Mouse (Mus musculus) liver, embryonic 14.5 days (tissue): Measurements from ENCODE around the gene Atp6v0e. TPM values are rescaled to one million over a fixed set of nuclear protein-coding genes. Genes with fewer than 3 reads are reported as not detected.

Source experiments
- ATAC-seq: fragments of 200-750 bp; cut with Nextera tagmentation; 2 replicates; pipeline ENCODE4 v1.8.0; 2017; ENCODE audit warnings: moderate number of reproducible peaks, mild to moderate bottlenecking, moderate library complexity; ENCODE audit not compliant: insufficient read depth
- DNase-seq, 3 experiments: peaks; one replicate each; pipeline ENCODE4 v3.0.0-alpha.2; 2012 to 2013; ENCODE audit warnings: low read depth in 3 of 3, low spot score in 3 of 3
- H3K27ac ChIP-seq: fragments of 300-500 bp; sonication (generic); 2 replicates; pipeline ENCODE4 v1.5.1; 2014; ENCODE audit warnings: moderate library complexity, mild to moderate bottlenecking, control low read depth, inconsistent platforms
- H3K27me3 ChIP-seq: fragments of 300-500 bp; sonication (generic); 2 replicates; pipeline ENCODE4 v1.6.1; 2014; ENCODE audit warnings: mild to moderate bottlenecking, low read length, moderate library complexity; ENCODE audit not compliant: control insufficient read depth, insufficient read depth
- H3K36me3 ChIP-seq: fragments of 300-500 bp; sonication (generic); replicated peaks from 2 replicates; pipeline ENCODE4 v1.6.1; 2014; ENCODE audit warnings: low read depth; ENCODE audit not compliant: control insufficient read depth, insufficient read depth
- H3K4me1 ChIP-seq, 2 experiments: fragments of 200-500 bp in 1 of 2; fragments of 300-500 bp in 1 of 2; sonication (generic) in 1 of 2; replicated peaks; 2 replicates each; pipeline ENCODE4 v1.6.1; 2012 to 2014; ENCODE audit warnings: antibody characterized with exemption in 1 of 2, inconsistent platforms in 1 of 2, low read length in 1 of 2; ENCODE audit not compliant: control insufficient read depth in 2 of 2, insufficient read depth in 2 of 2
- H3K4me2 ChIP-seq: fragments of 300-500 bp; sonication (generic); 2 replicates; pipeline ENCODE4 v1.6.1; 2014; ENCODE audit warnings: low read depth, mild to moderate bottlenecking, control low read depth, moderate library complexity
- H3K4me3 ChIP-seq, 2 experiments: fragments of 200-500 bp in 1 of 2; fragments of 300-500 bp in 1 of 2; sonication (generic) in 1 of 2; 2 replicates each; pipeline ENCODE4 v1.5.1; 2012 to 2014; ENCODE audit warnings: low read depth in 2 of 2, low read length in 2 of 2, mild to moderate bottlenecking in 2 of 2, control low read depth in 1 of 2, inconsistent platforms in 1 of 2, moderate library complexity in 1 of 2; ENCODE audit not compliant: insufficient read depth in 1 of 2
- H3K9ac ChIP-seq: fragments of 300-500 bp; sonication (generic); replicated peaks from 2 replicates; pipeline ENCODE4 v1.6.1; 2014; ENCODE audit warnings: mild to moderate bottlenecking, control low read depth, moderate library complexity
- H3K9me3 ChIP-seq: fragments of 300-500 bp; sonication (generic); 2 replicates; pipeline ENCODE4 v1.6.1; 2016; ENCODE audit warnings: low read length, mixed read lengths; ENCODE audit not compliant: control insufficient read depth
- CTCF ChIP-seq: IDR thresholded peaks from 2 replicates; pipeline ENCODE4 v1.5.1; 2016; ENCODE audit warnings: antibody characterized with exemption, low read depth, control low read depth
- EP300 ChIP-seq: IDR thresholded peaks from 2 replicates; pipeline ENCODE4 v1.6.1; 2016; ENCODE audit warnings: antibody characterized with exemption, low read depth
- WGBS: fragments of 180-500 bp; shearing (Covaris S2); extraction: QIAGEN DNeasy Blood & Tissue Kit; methylation state at CpG from one replicate; pipeline ENCODE4 v1.1.7; 2014; ENCODE audit not compliant: insufficient replicate concordance; 5-methylcytosine and 5-hydroxymethylcytosine counted together
- polyA plus RNA-seq, 2 experiments: library from polyadenylated mRNA; depleted of rRNA in 1 of 2; stranded (reverse) in 1 of 2; unstranded in 1 of 2; fragments of >200 nt; fragmentation: Nextera tagmentation in 1 of 2; extraction: Ambion mirVana in 1 of 2; gene quantifications; 2 replicates each; pipeline versions ENCODE4 v1.2.1 to v1.2.3; 2012 to 2014

The Atp6v0e gene
- polyA plus RNA-seq, 2 experiments, result 99.3 to 209 TPM

DNA sequence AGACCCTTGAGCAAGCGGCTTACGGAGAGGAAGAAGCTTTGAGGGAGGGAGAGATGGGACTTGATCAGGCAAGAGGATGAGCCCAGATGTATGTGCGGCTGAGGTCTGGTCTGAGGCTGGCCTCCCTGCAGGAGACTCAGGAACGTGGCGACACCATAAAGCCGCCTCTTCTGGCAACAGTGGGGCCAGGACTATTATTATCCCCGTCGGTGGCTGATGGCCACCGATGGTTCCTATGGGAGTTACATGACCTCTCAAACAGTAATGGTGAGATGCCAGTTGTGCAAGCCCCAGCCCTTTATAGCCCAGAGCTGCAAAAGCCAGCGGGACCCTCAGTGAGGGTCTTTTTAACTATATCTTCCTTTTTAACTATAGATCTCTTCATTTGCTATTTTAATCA lies 38.0 kb upstream of the Atp6v0e start:
- no peak for TF ChIP-seq EP300
- TF ChIP-seq CTCF, result no peak
- 86% methylated on average over 10 of the region's 10 CpGs for WGBS
- H3K9me3 ChIP-seq, result no peaks in the 10 kb centered on the region
- no peaks in the 10 kb centered on the region for H3K4me1 ChIP-seq
- H3K36me3 ChIP-seq, result no peaks in the 10 kb centered on the region; the same call in 1 of the 2 replicates
- no peak overlapping the region for H3K4me3 ChIP-seq
- DNase-seq (no peak), ATAC-seq (no peak)
- H3K4me2 ChIP-seq, result no peak overlapping the region
- no peaks in the 10 kb centered on the region for H3K27me3 ChIP-seq
- no peak overlapping the region for H3K27ac ChIP-seq
- H3K9ac ChIP-seq, result no peak overlapping the region

DNA sequence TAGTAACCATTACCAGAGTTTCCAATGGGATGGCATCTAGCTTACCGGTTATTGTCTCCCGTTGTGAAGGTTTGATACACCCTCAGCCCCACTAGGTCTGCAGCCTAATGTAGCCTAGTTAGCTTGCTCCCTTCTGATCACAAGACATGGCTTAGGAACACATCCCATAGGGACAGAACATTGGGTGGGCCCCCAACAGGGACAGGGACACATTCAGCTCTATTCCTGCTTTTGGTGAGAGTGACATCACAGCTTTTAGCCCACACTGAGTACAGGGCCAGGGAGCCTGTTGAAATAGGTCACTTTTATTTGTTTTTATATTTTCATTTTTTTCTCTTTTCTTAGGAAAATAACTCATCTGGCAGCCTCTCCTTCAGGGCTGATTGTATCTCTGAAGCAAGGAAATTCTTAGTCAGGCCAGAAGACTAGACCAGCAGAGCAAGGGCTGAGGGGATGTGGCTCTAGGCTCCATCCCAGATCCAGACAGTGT lies 37.5 kb upstream of the Atp6v0e start:
- 88% methylated on average over 2 of the region's 2 CpGs for WGBS
- H3K9ac ChIP-seq, result no peak overlapping the region
- TF ChIP-seq CTCF (no peak), EP300 (no peak)
- no peaks in the 10 kb centered on the region for H3K4me1 ChIP-seq
- no peak overlapping the region for H3K4me3 ChIP-seq
- H3K9me3 ChIP-seq, result no peaks in the 10 kb centered on the region
- ATAC-seq, result no peak
- H3K27ac ChIP-seq, result no peak overlapping the region
- H3K27me3 ChIP-seq, result no peaks in the 10 kb centered on the region
- H3K4me2 ChIP-seq, result no peak overlapping the region
- no peaks in the 10 kb centered on the region; the same call in 1 of the 2 replicates for H3K36me3 ChIP-seq
- DNase-seq, result no peak

GRCm38 (mm10) chr17:26628479-26628878 lies 34.6 kb upstream of the Atp6v0e start:
- Histone ChIP-seq H3K9ac (no peak overlapping the region), H3K27me3 (no peaks in the 10 kb centered on the region), H3K9me3 (no peaks in the 10 kb centered on the region), H3K36me3 (no peaks in the 10 kb centered on the region; the same call in none of the 2 replicates), H3K4me2 (no peak overlapping the region), H3K4me1 (no peaks in the 10 kb centered on the region), H3K4me3 (no peak overlapping the region), H3K27ac (no peak overlapping the region)
- DNase-seq, result no peak
- 87% methylated on average over 6 of the region's 6 CpGs for WGBS
- TF ChIP-seq EP300 (no peak), CTCF (peak; percentile 36)
- no peak for ATAC-seq

- DNase-seq (no peak), ATAC-seq (no peak)
- no peaks in the 10 kb centered on the region for H3K4me1 ChIP-seq
- TF ChIP-seq EP300, result no peak
- H3K9ac ChIP-seq, result no peak overlapping the region
- 79% methylated on average over 3 of the region's 3 CpGs for WGBS
- no peaks in the 10 kb centered on the region for H3K9me3 ChIP-seq
- no peaks in the 10 kb centered on the region; the same call in none of the 2 replicates for H3K36me3 ChIP-seq
- H3K27ac ChIP-seq, result no peak overlapping the region
- H3K4me3 ChIP-seq, result no peak overlapping the region
- H3K27me3 ChIP-seq, result no peaks in the 10 kb centered on the region
- H3K4me2 ChIP-seq, result no peak overlapping the region
Observed at GRCm38 (mm10) chr17:26628936-26629335, 34.1 kb upstream of the Atp6v0e start.

DNA sequence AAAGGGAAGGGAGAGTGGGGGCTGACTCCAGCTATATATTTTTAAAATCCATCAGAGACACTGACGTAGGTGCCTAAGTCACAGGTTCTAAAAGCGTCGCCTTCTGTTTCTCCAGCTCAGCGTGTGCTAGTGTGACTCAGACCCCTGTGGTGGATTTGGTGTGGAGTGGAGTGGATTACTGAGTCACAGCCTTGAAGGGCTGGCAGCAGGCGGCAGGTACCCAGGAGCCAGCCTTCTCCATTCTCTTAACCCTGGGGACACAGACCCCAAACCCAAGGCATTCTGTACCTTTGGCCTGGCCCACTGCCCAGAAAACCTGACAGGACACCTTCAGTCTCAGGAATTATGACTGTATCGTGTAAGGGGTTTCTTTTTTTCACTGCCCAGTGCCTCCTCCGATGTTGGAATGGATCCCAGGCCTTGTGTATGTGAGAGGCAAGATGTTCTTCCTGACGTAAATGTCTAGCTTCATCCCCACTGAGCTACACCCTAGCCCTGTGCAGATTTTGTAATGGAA lies 31.2 kb upstream of the Atp6v0e start:
- TF ChIP-seq EP300 (no peak), CTCF (no peak)
- WGBS, result 77% methylated on average over 8 of the region's 8 CpGs
- no peaks in the 10 kb centered on the region; the same call in none of the 2 replicates for H3K36me3 ChIP-seq

More for the DNA sequence above, 31.2 kb upstream of the Atp6v0e start:
- DNase-seq (no peak), ATAC-seq (no peak)
- no peak overlapping the region for H3K9ac ChIP-seq
- no peak overlapping the region for H3K4me3 ChIP-seq
- no peak overlapping the region for H3K27ac ChIP-seq
- no peaks in the 10 kb centered on the region for H3K27me3 ChIP-seq
- H3K9me3 ChIP-seq, result no peaks in the 10 kb centered on the region
- no peak overlapping the region for H3K4me2 ChIP-seq
- peaks cover 0 to 2% of the 10 kb centered on the region in 2 experiments; a peak in 1 of 4 replicates for H3K4me1 ChIP-seq
